Mouse (Mus musculus) midbrain, embryonic 16.5 days (tissue): ENCODE data around the gene Klc1. TPM values are rescaled to one million over a fixed set of nuclear protein-coding genes. Genes with fewer than 3 reads are reported as not detected.

Experiments
- ATAC-seq: fragments of 200-750 bp; cut with Nextera tagmentation; 2 replicates; pipeline ENCODE4 v1.8.0; 2017; ENCODE audit warnings: moderate TSS enrichment
- H3K27ac ChIP-seq: fragments of 300-500 bp; sonication (generic); 2 replicates; pipeline ENCODE4 v1.5.1; 2014; ENCODE audit warnings: mild to moderate bottlenecking, low read length, mixed read lengths
- H3K27me3 ChIP-seq: fragments of 300-500 bp; sonication (generic); 2 replicates; pipeline ENCODE4 v1.6.1; 2014; ENCODE audit warnings: low read depth, low read length, mixed read lengths; ENCODE audit not compliant: control insufficient read depth, insufficient read depth
- H3K36me3 ChIP-seq: fragments of 300-500 bp; sonication (generic); 2 replicates; pipeline ENCODE4 v1.6.1; 2014; ENCODE audit warnings: mild to moderate bottlenecking, low read length, moderate library complexity, mixed read lengths; ENCODE audit not compliant: control insufficient read depth, insufficient read depth
- H3K4me1 ChIP-seq: fragments of 300-500 bp; sonication (generic); 2 replicates; pipeline ENCODE4 v1.6.1; 2014; ENCODE audit warnings: mild to moderate bottlenecking, low read length, mixed read lengths; ENCODE audit not compliant: control insufficient read depth, insufficient read depth
- H3K4me2 ChIP-seq: fragments of 300-500 bp; sonication (generic); 2 replicates; pipeline ENCODE4 v1.6.1; 2014; ENCODE audit warnings: mild to moderate bottlenecking, low read length, mixed read lengths
- H3K4me3 ChIP-seq: fragments of 300-500 bp; sonication (generic); 2 replicates; pipeline ENCODE4 v1.5.1; 2014; ENCODE audit warnings: low read depth, mild to moderate bottlenecking, low read length, moderate library complexity, mixed read lengths
- H3K9ac ChIP-seq: fragments of 300-500 bp; sonication (generic); 2 replicates; pipeline ENCODE4 v1.6.1; 2014; ENCODE audit warnings: low read depth, low read length, mixed read lengths
- H3K9me3 ChIP-seq: fragments of 300-500 bp; sonication (generic); replicated peaks from 2 replicates; pipeline ENCODE4 v1.6.1; 2014; ENCODE audit warnings: mild to moderate bottlenecking, low read length, mixed read lengths; ENCODE audit not compliant: control insufficient read depth, poor library complexity, severe bottlenecking
- WGBS: fragments of 180-500 bp; shearing (Covaris S2); extraction: QIAGEN DNeasy Blood & Tissue Kit; methylation state at CpG from one replicate; pipeline ENCODE4 v1.1.7; 2014; 5-methylcytosine and 5-hydroxymethylcytosine counted together
- polyA plus RNA-seq: library from polyadenylated mRNA; unstranded; fragments of >200 nt; fragmentation: Nextera tagmentation; extraction: Ambion mirVana; gene quantifications from 2 replicates; pipeline ENCODE4 v1.2.1, GENCODE M21; 2015

The Klc1 gene
- polyA plus RNA-seq, 1 experiment from 2014 or later = 665 TPM

GRCm38 (mm10) chr12:111774845-111775244 is 16.2 kb downstream of the Klc1 start:
- Histone ChIP-seq H3K9me3 (no peaks in the 10 kb centered on the region), H3K9ac (no peak overlapping the region), H3K4me2 (no peak overlapping the region), H3K4me1 (peaks cover 2% of the 10 kb centered on the region), H3K27ac (no peak overlapping the region), H3K4me3 (no peak overlapping the region), H3K27me3 (no peaks in the 10 kb centered on the region), H3K36me3 (peaks cover 59% of the 10 kb centered on the region)
- 68% methylated on average over 15 of the region's 15 CpGs for WGBS
- no peak for ATAC-seq

- H3K4me1 ChIP-seq = no peaks in the 10 kb centered on the region
- no peak for ATAC-seq
- H3K9ac ChIP-seq = no peak overlapping the region
- H3K27ac ChIP-seq = no peak overlapping the region
- no peaks in the 10 kb centered on the region for H3K27me3 ChIP-seq
- no peak overlapping the region for H3K4me2 ChIP-seq
- H3K36me3 ChIP-seq = peaks cover 78% of the 10 kb centered on the region
- no peaks in the 10 kb centered on the region for H3K9me3 ChIP-seq
- 92% methylated on average over 13 of the region's 13 CpGs for WGBS
- no peak overlapping the region for H3K4me3 ChIP-seq
Observed at GRCm38 (mm10) chr12:111777919-111778318, 19.3 kb downstream of the Klc1 start.

- Histone ChIP-seq H3K4me1 (no peaks in the 10 kb centered on the region), H3K4me3 (no peak overlapping the region), H3K27me3 (no peaks in the 10 kb centered on the region), H3K9me3 (no peaks in the 10 kb centered on the region), H3K4me2 (no peak overlapping the region), H3K9ac (no peak overlapping the region), H3K36me3 (peaks cover 75% of the 10 kb centered on the region), H3K27ac (no peak overlapping the region)
- 100% methylated on average over 1 of the region's 1 CpGs for WGBS
- ATAC-seq = no peak
Observed at GRCm38 (mm10) chr12:111779544-111779943, 20.9 kb downstream of the Klc1 start.

GRCm38 (mm10) chr12:111785174-111785573 is 26.5 kb downstream of the Klc1 start:
- no peak overlapping the region for H3K4me3 ChIP-seq
- H3K9me3 ChIP-seq = no peaks in the 10 kb centered on the region
- ATAC-seq = no peak
- no peaks in the 10 kb centered on the region for H3K4me1 ChIP-seq
- no peaks in the 10 kb centered on the region for H3K27me3 ChIP-seq
- H3K27ac ChIP-seq = no peak overlapping the region
- no peak overlapping the region for H3K4me2 ChIP-seq
- H3K36me3 ChIP-seq = peaks cover 65% of the 10 kb centered on the region
- WGBS = 79% methylated on average over 14 of the region's 15 CpGs
- H3K9ac ChIP-seq = no peak overlapping the region

- H3K27me3 ChIP-seq = no peaks in the 10 kb centered on the region
- no peak overlapping the region for H3K4me3 ChIP-seq
- no peaks in the 10 kb centered on the region for H3K9me3 ChIP-seq
- no peak overlapping the region for H3K4me2 ChIP-seq
- peaks cover 59% of the 10 kb centered on the region for H3K36me3 ChIP-seq
- WGBS = 95% methylated on average over 6 of the region's 6 CpGs
- ATAC-seq = no peak
- no peak overlapping the region for H3K9ac ChIP-seq
- no peaks in the 10 kb centered on the region; the same call in 1 of the 2 replicates for H3K4me1 ChIP-seq
- H3K27ac ChIP-seq = no peak overlapping the region
Observed at GRCm38 (mm10) chr12:111787015-111787414, 28.4 kb downstream of the Klc1 start.

- no peaks in the 10 kb centered on the region for H3K9me3 ChIP-seq
- H3K4me2 ChIP-seq = no peak overlapping the region
- H3K9ac ChIP-seq = no peak overlapping the region
- ATAC-seq = no peak
- peaks cover 59% of the 10 kb centered on the region for H3K36me3 ChIP-seq
- no peaks in the 10 kb centered on the region; the same call in 1 of the 2 replicates for H3K4me1 ChIP-seq
- H3K27ac ChIP-seq = no peak overlapping the region
- H3K27me3 ChIP-seq = no peaks in the 10 kb centered on the region
- 94% methylated on average over 5 of the region's 5 CpGs for WGBS
- H3K4me3 ChIP-seq = no peak overlapping the region
Observed at GRCm38 (mm10) chr12:111790090-111790489, 31.4 kb downstream of the Klc1 start.

GRCm38 (mm10) chr12:111790631-111791030 is 32.0 kb downstream of the Klc1 start:
- H3K9me3 ChIP-seq = no peaks in the 10 kb centered on the region
- no peaks in the 10 kb centered on the region; the same call in 1 of the 2 replicates for H3K4me1 ChIP-seq
- whole genome bisulfite sequencing = 91% methylated on average over 7 of the region's 7 CpGs
- H3K4me2 ChIP-seq = no peak overlapping the region
- no peak overlapping the region for H3K27ac ChIP-seq
- no peak overlapping the region for H3K4me3 ChIP-seq
- H3K36me3 ChIP-seq = peaks cover 60% of the 10 kb centered on the region
- no peak for ATAC-seq
- H3K9ac ChIP-seq = no peak overlapping the region
- no peaks in the 10 kb centered on the region for H3K27me3 ChIP-seq

GRCm38 (mm10) chr12:111791474-111792104 is 32.9 kb downstream of the Klc1 start:
- no peak overlapping the region for H3K4me2 ChIP-seq
- H3K27ac ChIP-seq = 0 out of 2 replicates have a peak overlapping the region, but pooled peaks have one; percentile 1
- H3K4me1 ChIP-seq = no peaks in the 10 kb centered on the region; the same call in 1 of the 2 replicates
- no peak overlapping the region for H3K9ac ChIP-seq
- H3K4me3 ChIP-seq = no peak overlapping the region
- no peaks in the 10 kb centered on the region for H3K9me3 ChIP-seq
- 74% methylated on average over 13 of the region's 13 CpGs for WGBS
- no peaks in the 10 kb centered on the region for H3K27me3 ChIP-seq
- H3K36me3 ChIP-seq = peaks cover 52% of the 10 kb centered on the region
- no peak for ATAC-seq

- no peak for ATAC-seq
- Histone ChIP-seq H3K4me1 (no peaks in the 10 kb centered on the region; the same call in 1 of the 2 replicates), H3K9me3 (no peaks in the 10 kb centered on the region), H3K4me2 (no peak overlapping the region), H3K4me3 (no peak overlapping the region), H3K27ac (no peak overlapping the region), H3K9ac (no peak overlapping the region), H3K27me3 (no peaks in the 10 kb centered on the region), H3K36me3 (peaks cover 33% of the 10 kb centered on the region)
- 91% methylated on average over 22 of the region's 22 CpGs for WGBS
Observed at GRCm38 (mm10) chr12:111794102-111794501, 35.5 kb downstream of the Klc1 start.
